Mouse (Mus musculus): ENCODE data around the gene Cactin. TPM values are rescaled to one million over a fixed set of nuclear protein-coding genes. Genes with fewer than 3 reads are reported as not detected.

The Cactin gene
- polyA plus RNA-seq, 2 experiments from 2014 or later = 4.2 to 4.7 TPM

- peak; percentile 62 for ATAC-seq
Observed at GRCm38 (mm10) chr10:81344421-81345161, 23.7 kb downstream of the Cactin start.

- no peak for ATAC-seq
Observed at GRCm38 (mm10) chr10:81345162-81345534, 24.2 kb downstream of the Cactin start.

GRCm38 (mm10) chr10:81346453-81347067 is 25.7 kb downstream of the Cactin start:
- no peak for ATAC-seq

GRCm38 (mm10) chr10:81349146-81349545 is 28.2 kb downstream of the Cactin start:
- no peak for ATAC-seq

GRCm38 (mm10) chr10:81349961-81350350 is 29.1 kb downstream of the Cactin start:
- no peak for ATAC-seq

GRCm38 (mm10) chr10:81350351-81351063 is 29.6 kb downstream of the Cactin start, which contains the start of gene Hmg20b:
Hmg20b (minus strand) TSS chr10:81350480.
- peak; percentile 95 for ATAC-seq

- no peak for ATAC-seq
Observed at GRCm38 (mm10) chr10:81351678-81352291, 30.9 kb downstream of the Cactin start.

- no peak for ATAC-seq
Observed at GRCm38 (mm10) chr10:81354738-81355477, 34.0 kb downstream of the Cactin start.

GRCm38 (mm10) chr10:81355533-81355932 is 34.6 kb downstream of the Cactin start:
- ATAC-seq = no peak

- no peak for ATAC-seq
Observed at GRCm38 (mm10) chr10:81356352-81356990, 35.6 kb downstream of the Cactin start.

GRCm38 (mm10) chr10:81356991-81357844 is 36.3 kb downstream of the Cactin start, which contains the start of gene Mfsd12:
Mfsd12 (plus strand) TSS chr10:81357491.
- ATAC-seq = peak; percentile 96

- no peak for ATAC-seq
Observed at GRCm38 (mm10) chr10:81358209-81358608, 37.3 kb downstream of the Cactin start.

- no peak for ATAC-seq
Observed at GRCm38 (mm10) chr10:81358841-81359240, 37.9 kb downstream of the Cactin start.

GRCm38 (mm10) chr10:81360721-81361120 is 39.8 kb downstream of the Cactin start:
- ATAC-seq = no peak

GRCm38 (mm10) chr10:81362336-81362949 is 41.5 kb downstream of the Cactin start:
- no peak for ATAC-seq

GRCm38 (mm10) chr10:81363436-81364346 is 42.8 kb downstream of the Cactin start:
- no peak for ATAC-seq

GRCm38 (mm10) chr10:81364666-81365065 is 43.8 kb downstream of the Cactin start:
- no peak for ATAC-seq

GRCm38 (mm10) chr10:81365073-81365472 is 44.2 kb downstream of the Cactin start:
- ATAC-seq = no peak

Measured in CD4-positive, CD25-positive, alpha-beta regulatory T cell, adult 4 months (primary cell).